In the genomic region with DNA sequence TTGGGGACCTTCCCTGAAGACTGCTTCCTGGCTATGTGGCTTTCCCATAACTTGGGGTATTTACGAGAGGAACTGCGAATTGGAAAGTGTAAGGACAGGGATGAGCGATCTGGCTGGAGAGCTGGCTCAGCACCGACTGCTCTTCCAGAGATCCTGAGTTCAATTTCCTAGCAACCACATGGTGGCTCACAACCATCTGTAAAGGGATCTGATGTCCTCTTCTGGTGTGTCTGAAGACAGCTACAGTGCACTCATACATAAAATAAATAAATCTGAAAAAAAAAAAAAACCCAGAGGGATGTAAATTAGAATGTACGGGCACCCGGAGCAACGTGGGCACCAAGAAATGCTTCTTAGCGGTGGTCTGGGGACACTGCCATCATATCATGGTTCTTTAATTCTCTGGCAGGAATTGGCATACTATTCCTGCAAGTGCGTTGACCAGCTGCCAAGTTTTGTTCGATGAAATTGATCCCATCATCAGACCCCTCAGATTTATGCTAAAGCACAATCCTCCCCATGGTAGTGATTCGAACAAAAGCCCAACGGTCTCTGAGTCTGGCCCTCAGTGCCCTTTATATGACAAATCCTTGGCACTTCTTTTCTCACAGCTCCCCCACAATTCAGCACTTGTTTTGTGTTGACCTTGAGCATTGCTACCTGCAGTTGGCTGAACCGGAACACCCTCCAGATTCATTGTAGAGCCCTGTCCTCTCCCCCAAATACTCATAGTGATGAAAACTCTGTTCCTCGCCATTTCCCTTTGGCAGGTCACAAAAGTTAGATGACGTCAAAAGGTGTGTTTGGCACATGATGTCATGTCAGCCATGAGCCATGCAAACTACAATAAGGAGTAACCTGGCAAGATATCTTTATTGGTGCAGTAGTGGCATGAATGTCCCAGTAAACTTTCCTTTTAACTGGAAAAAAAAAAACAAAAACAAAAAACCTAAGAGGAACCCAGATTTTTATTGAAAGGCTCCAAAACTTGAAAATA, we compare ENCODE assay signal across 8 mouse cellular contexts. TPM values are rescaled to one million over a fixed set of nuclear protein-coding genes. Genes with fewer than 3 reads are reported as not detected.
DNase-seq lines count a peak whose midpoint lies in the region; ATAC-seq and TF ChIP-seq lines count a peak whose summit lies in the region.

No protein-coding gene starts in this region.

- peaks cover 38% of the 10 kb centered on the region for H3K79me2 ChIP-seq in myocyte (ENCODE audit: control insufficient read depth, insufficient read depth)

- no peaks in the 10 kb centered on the region for H3K9me3 ChIP-seq in forebrain, embryonic 14.5 days (replicated peaks; ENCODE audit: control insufficient read depth, low read length)

- peak; percentile 21 for DNase-seq in CD4-positive, CD25-positive, alpha-beta regulatory T cell, adult 2 months (ENCODE audit: low read depth, low spot score)
- peak; percentile 42 to 63 for DNase-seq in right cerebral cortex, postnatal 10 days (ENCODE audit: low spot score in 2 of 2)
- no peak for DNase-seq in right cerebral cortex, adult 18-20 months
- DNase-seq in forebrain, embryonic 14.5 days (ENCODE audit: low spot score), result peak; percentile 28
- DNase-seq in kidney, postnatal 10 days, result peak; percentile 41

- H3K9ac ChIP-seq in forebrain, embryonic 14.5 days (ENCODE audit: low read length), result peak overlapping the region; percentile 96

- no peak for TF ChIP-seq POLR2A in myocyte (IDR thresholded peaks at IDR 0.05; ENCODE audit: insufficient read length, low read depth)

- peak overlapping the region; percentile 92 for H3K4me2 ChIP-seq in forebrain, embryonic 14.5 days (ENCODE audit: low read length)
- peak overlapping the region; percentile 93 for H3K4me2 ChIP-seq in myocyte (ENCODE audit: low read depth)

- peaks cover 11% of the 10 kb centered on the region; the same call in 1 of the 2 replicates for H3K4me1 ChIP-seq in forebrain, embryonic 14.5 days (ENCODE audit: control insufficient read depth, insufficient read depth, low read length)

- 18% methylated on average over 15 of the region's 15 CpGs for WGBS in forebrain, embryonic 14.5 days

- H3K36me3 ChIP-seq in forebrain, embryonic 14.5 days (ENCODE audit: control insufficient read depth, insufficient read depth, low read length), result no peaks in the 10 kb centered on the region
- H3K36me3 ChIP-seq in myocyte (ENCODE audit: control insufficient read depth, insufficient read depth), result no peaks in the 10 kb centered on the region

- peak overlapping the region; percentile 90 for H3K4me3 ChIP-seq in forebrain, embryonic 14.5 days (ENCODE audit: low read depth, low read length)
- peak overlapping the region; percentile 91 for H3K4me3 ChIP-seq in myocyte

- no peaks in the 10 kb centered on the region for H3K27me3 ChIP-seq in forebrain, embryonic 14.5 days (replicated peaks; ENCODE audit: control insufficient read depth, insufficient read depth, low read length)
- H3K27me3 ChIP-seq in myocyte (ENCODE audit: control insufficient read depth, insufficient read depth, insufficient read length), result no peaks in the 10 kb centered on the region

- no peak for ATAC-seq in CD4-positive, CD25-positive, alpha-beta regulatory T cell, adult 4 months
- no peak for ATAC-seq in forebrain, embryonic 14.5 days
- no peak for ATAC-seq in frontal cortex, adult (ENCODE audit: low TSS enrichment)

- peak overlapping the region; percentile 82 for H3ac ChIP-seq in myocyte (ENCODE audit: control insufficient read depth, insufficient read length)

- H3K27ac ChIP-seq in forebrain, embryonic 14.5 days (ENCODE audit: low read depth, low read length), result peak overlapping the region; percentile 80

TF ChIP-seq in myocyte, 11 proteins besides CTCF, POLR2A, EP300 and RAD21:
- TF ChIP-seq USF1 (IDR thresholded peaks at IDR 0.05; ENCODE audit: low read depth) (no peak), REST (IDR thresholded peaks at IDR 0.05; ENCODE audit: insufficient read depth, insufficient read length) (no peak), MYOD1 (IDR thresholded peaks at IDR 0.05; ENCODE audit: control insufficient read depth in 1 of 3, insufficient read length in 2 of 3, low read depth in 2 of 3) (no peak), TCF3 (IDR thresholded peaks at IDR 0.05; ENCODE audit: insufficient read length, low read depth) (no peak), POLR2AphosphoS2 (IDR thresholded peaks at IDR 0.05; ENCODE audit: insufficient read length, low read depth) (no peak), CEBPB (IDR thresholded peaks at IDR 0.05; ENCODE audit: insufficient read depth, poor library complexity, severe bottlenecking) (no peak), SRF (IDR thresholded peaks at IDR 0.05; ENCODE audit: control insufficient read depth, insufficient read length, low read depth) (no peak), TCF12 (IDR thresholded peaks at IDR 0.05; ENCODE audit: insufficient read depth, poor library complexity, severe bottlenecking) (no peak), MYOG (IDR thresholded peaks at IDR 0.05; ENCODE audit: control insufficient read depth in 1 of 3, insufficient read depth in 1 of 3, insufficient read length in 2 of 3, low read depth in 2 of 3) (no peak), E2F4 (IDR thresholded peaks at IDR 0.05; ENCODE audit: insufficient read depth) (no peak), MAX (IDR thresholded peaks at IDR 0.05; ENCODE audit: low read depth) (no peak)

RNA-seq across cellular contexts. Expression of gene Gm49336, which starts 1.0 kb away (rescaled TPM):
- 10 to 100 TPM; 14.7 to 20.6 TPM for polyA plus RNA-seq in CD4-positive, CD25-positive, alpha-beta regulatory T cell, adult 4 months (2017; shearing (Covaris generic))
- 61.0 and 71.8 TPM in 2 replicates for polyA plus RNA-seq in forebrain, embryonic 14.5 days (2014; fragmentation: Nextera tagmentation; extraction: Ambion mirVana)
- polyA plus RNA-seq in myocyte (2012; fragmentation: generic; extraction: Trizol), result 14.6 TPM

RNA-seq across cellular contexts. Expression of gene Nupl1, which starts 1.1 kb away (rescaled TPM):
- under 1 TPM; 0.09 to 0.30 TPM for polyA plus RNA-seq in CD4-positive, CD25-positive, alpha-beta regulatory T cell, adult 4 months (2017; shearing (Covaris generic))
- polyA plus RNA-seq in forebrain, embryonic 14.5 days (2014; fragmentation: Nextera tagmentation; extraction: Ambion mirVana), result not detected in 2 replicates
- not detected for polyA plus RNA-seq in myocyte (2012; fragmentation: generic; extraction: Trizol)

RNA-seq across cellular contexts. Expression of gene Mtmr6, which starts 12.7 kb away (rescaled TPM):
- 10 to 100 TPM; 45.4 to 59.2 TPM for polyA plus RNA-seq in CD4-positive, CD25-positive, alpha-beta regulatory T cell, adult 4 months (2017; shearing (Covaris generic))
- polyA plus RNA-seq in forebrain, embryonic 14.5 days (2014; fragmentation: Nextera tagmentation; extraction: Ambion mirVana), result 68.2 and 74.9 TPM in 2 replicates
- polyA plus RNA-seq in myocyte (2012; fragmentation: generic; extraction: Trizol), result 16.8 TPM

RNA-seq across cellular contexts. Expression of gene Atp8a2, which starts 55.3 kb away (rescaled TPM):
- polyA plus RNA-seq in CD4-positive, CD25-positive, alpha-beta regulatory T cell, adult 4 months (2017; shearing (Covaris generic)), result 1 to 10 TPM in 1 of 2 experiments, under 1 TPM in 1; 0.98 to 1.9 TPM
- polyA plus RNA-seq in forebrain, embryonic 14.5 days (2014; fragmentation: Nextera tagmentation; extraction: Ambion mirVana), result 13.0 and 22.7 TPM in 2 replicates
- polyA plus RNA-seq in myocyte (2012; fragmentation: generic; extraction: Trizol), result 0.01 TPM
